Mouse (Mus musculus) hindbrain, embryonic 13.5 days (tissue): ENCODE results near the gene St8sia4. TPM values are rescaled to one million over a fixed set of nuclear protein-coding genes. Genes with fewer than 3 reads are reported as not detected.
A peak's percentile ranks its signal among the peaks of the same experiment; 100 is the strongest.
"Not testable (repeated sequence)": the region's sequence is repeated elsewhere in the genome, so short reads cannot be mapped to it uniquely, and the experiment has no call there.

Experiments used
- ATAC-seq: fragments of 200-750 bp; cut with Nextera tagmentation; 2 replicates; pipeline ENCODE4 v1.8.0; 2017; ENCODE audit warnings: moderate TSS enrichment; ENCODE audit not compliant: low FRiP score
- H3K27ac ChIP-seq: fragments of 300-500 bp; sonication (generic); 2 replicates; pipeline ENCODE4 v1.5.1; 2015; ENCODE audit warnings: inconsistent platforms, mild to moderate bottlenecking, moderate library complexity
- H3K27me3 ChIP-seq: fragments of 300-500 bp; sonication (generic); 2 replicates; pipeline ENCODE4 v1.6.1; 2015; ENCODE audit warnings: mild to moderate bottlenecking, inconsistent platforms
- H3K36me3 ChIP-seq: fragments of 300-500 bp; sonication (generic); 2 replicates; pipeline ENCODE4 v1.6.1; 2015; ENCODE audit warnings: mild to moderate bottlenecking, inconsistent platforms
- H3K4me1 ChIP-seq: fragments of 300-500 bp; sonication (generic); replicated peaks from 2 replicates; pipeline ENCODE4 v1.6.1; 2015; ENCODE audit warnings: inconsistent platforms
- H3K4me2 ChIP-seq: fragments of 300-500 bp; sonication (generic); 2 replicates; pipeline ENCODE4 v1.6.1; 2015; ENCODE audit warnings: inconsistent platforms, mild to moderate bottlenecking, moderate library complexity
- H3K4me3 ChIP-seq: fragments of 300-500 bp; sonication (generic); 2 replicates; pipeline ENCODE4 v1.5.1; 2015; ENCODE audit warnings: mild to moderate bottlenecking, inconsistent platforms
- H3K9ac ChIP-seq: fragments of 300-500 bp; sonication (generic); 2 replicates; pipeline ENCODE4 v1.6.1; 2015; ENCODE audit warnings: mild to moderate bottlenecking, inconsistent platforms
- H3K9me3 ChIP-seq: fragments of 300-500 bp; sonication (generic); 2 replicates; pipeline ENCODE4 v1.6.1; 2016; ENCODE audit warnings: inconsistent platforms
- WGBS: fragments of 180-500 bp; shearing (Covaris S2); methylation state at CpG from one replicate; pipeline ENCODE4 v1.1.7; 2015; 5-methylcytosine and 5-hydroxymethylcytosine counted together
- polyA plus RNA-seq: library from polyadenylated mRNA; unstranded; fragments of >200 nt; fragmentation: Nextera tagmentation; extraction: Ambion mirVana; gene quantifications from 2 replicates; pipeline ENCODE4 v1.2.1, GENCODE M21; 2015

Gene St8sia4
- polyA plus RNA-seq, 1 experiment from 2014 or later: 35.8 TPM

DNA sequence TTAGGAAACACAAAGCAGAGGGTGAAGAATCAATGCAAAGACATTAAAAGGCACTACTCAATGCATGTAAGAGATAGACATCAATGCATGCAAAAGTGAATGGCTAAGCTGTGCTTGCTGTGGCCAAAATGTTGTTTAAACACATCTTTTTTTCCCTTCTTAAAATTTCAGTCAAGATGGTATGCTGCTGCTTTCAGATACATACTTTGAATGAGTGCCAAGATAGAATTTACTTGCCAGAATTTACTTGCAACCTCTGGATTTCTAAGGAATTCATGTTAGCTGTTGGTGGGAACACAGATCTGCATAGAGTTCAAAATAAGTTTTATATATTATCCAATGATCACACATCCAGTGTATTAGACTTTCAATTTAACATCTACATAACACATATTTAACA, 77.9 kb downstream of the St8sia4 start:
- H3K27ac ChIP-seq: no peak overlapping the region
- no peak overlapping the region for H3K9ac ChIP-seq
- H3K36me3 ChIP-seq: peaks cover 8% of the 10 kb centered on the region; the same call in 1 of the 2 replicates
- H3K4me1 ChIP-seq: no peaks in the 10 kb centered on the region
- no peak for ATAC-seq
- no peak overlapping the region for H3K4me3 ChIP-seq
- H3K4me2 ChIP-seq: no peak overlapping the region
- H3K9me3 ChIP-seq: no peaks in the 10 kb centered on the region
- H3K27me3 ChIP-seq: no peaks in the 10 kb centered on the region

DNA sequence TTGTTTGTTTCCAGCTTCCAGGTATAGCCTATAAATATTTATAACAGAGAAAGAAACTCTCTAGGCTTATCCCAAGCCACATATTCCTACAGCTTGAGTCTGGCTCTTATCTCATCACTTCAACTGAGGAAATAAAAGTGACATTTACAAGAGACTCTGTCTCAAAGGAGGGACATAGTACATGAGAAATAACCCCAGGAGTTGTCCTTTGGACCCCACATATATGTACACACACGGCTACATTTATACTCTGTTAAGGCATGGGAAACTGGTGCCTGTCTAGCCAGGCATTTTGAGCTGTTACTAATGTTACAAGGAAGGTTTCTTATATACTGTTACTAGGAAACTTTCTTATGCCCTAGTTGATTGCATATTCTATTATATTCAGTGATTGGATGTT, 84.1 kb downstream of the St8sia4 start:
- no peaks in the 10 kb centered on the region for H3K36me3 ChIP-seq
- no peak for ATAC-seq
- H3K27me3 ChIP-seq: no peaks in the 10 kb centered on the region
- H3K4me1 ChIP-seq: no peaks in the 10 kb centered on the region
- no peak overlapping the region for H3K9ac ChIP-seq
- H3K4me2 ChIP-seq: no peak overlapping the region
- 92% methylated on average over 1 of the region's 1 CpGs for WGBS
- H3K4me3 ChIP-seq: no peak overlapping the region
- H3K27ac ChIP-seq: no peak overlapping the region
- H3K9me3 ChIP-seq: no peaks in the 10 kb centered on the region

DNA sequence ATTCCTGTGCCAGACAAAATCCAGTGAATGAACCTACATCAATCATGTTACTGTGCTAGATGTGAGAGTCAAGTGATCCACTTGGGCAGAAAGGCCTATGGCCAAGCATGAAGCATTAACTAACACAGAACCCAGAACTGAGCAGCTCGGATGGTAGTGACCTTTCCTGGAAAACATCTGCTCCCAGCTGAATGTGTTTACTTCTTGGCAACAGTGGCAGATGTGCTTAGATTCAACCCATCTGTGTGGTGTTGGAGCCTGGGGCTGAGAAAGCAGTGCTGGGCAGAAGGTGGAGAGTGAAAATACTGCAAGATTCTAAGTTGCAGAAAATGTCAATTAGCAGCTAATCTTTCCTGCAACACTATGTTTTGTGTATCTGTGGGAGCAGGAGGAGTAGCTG, 85.1 kb downstream of the St8sia4 start:
- no peaks in the 10 kb centered on the region for H3K36me3 ChIP-seq
- ATAC-seq: peak; percentile 52; the same call in 1 of the 2 replicates
- no peaks in the 10 kb centered on the region for H3K27me3 ChIP-seq
- no peak overlapping the region for H3K4me3 ChIP-seq
- no peak overlapping the region for H3K4me2 ChIP-seq
- H3K4me1 ChIP-seq: no peaks in the 10 kb centered on the region
- H3K27ac ChIP-seq: no peak overlapping the region
- WGBS: 36% methylated on average over 1 of the region's 1 CpGs
- no peak overlapping the region for H3K9ac ChIP-seq
- no peaks in the 10 kb centered on the region for H3K9me3 ChIP-seq

DNA sequence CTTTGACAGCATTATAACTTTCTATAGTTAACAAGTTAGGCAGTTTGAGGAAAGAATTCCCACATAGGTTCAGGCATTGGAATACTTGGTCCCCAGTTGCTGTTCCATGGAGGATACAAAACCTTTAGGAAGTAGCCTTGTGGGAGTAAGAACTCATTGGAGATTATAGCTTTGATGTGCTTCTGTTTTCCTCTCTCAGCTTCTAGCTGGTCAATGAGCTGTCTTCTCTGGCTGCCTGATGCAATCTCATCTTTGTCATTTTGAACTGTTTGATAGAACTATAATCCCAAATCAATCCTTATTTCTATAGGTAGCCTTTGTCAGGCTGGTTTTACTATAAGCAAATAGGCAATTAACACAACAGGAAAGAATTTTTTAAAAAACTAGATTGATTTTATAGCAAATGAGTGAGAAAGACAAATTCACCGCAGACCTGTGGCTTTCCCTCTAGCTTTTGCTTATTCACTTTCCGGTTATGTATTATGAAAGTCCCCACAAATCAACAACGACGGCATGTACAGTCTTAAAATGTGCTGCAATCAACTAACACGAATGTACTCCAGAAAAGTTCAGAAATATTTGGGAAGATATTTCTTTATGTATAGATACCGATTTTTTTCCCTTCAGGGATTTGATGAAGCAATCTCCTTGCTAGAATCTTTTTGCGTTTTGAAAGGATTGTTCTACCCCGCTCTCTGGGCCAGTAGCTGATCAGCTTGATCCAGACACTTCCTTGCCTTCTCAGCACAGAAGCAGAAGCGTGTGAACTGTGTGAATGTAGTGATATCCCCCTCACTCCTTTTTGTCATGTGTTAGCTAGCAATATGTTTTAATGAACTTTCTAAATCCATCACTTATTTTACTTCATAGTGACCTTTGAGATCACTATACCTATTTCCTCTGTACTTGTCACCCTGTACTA, 94.5 kb downstream of the St8sia4 start:
- 92% methylated on average over 9 of the region's 9 CpGs for WGBS
- Histone ChIP-seq H3K27ac (no peak overlapping the region), H3K4me1 (no peaks in the 10 kb centered on the region), H3K9me3 (no peaks in the 10 kb centered on the region), H3K27me3 (no peaks in the 10 kb centered on the region), H3K9ac (no peak overlapping the region), H3K4me3 (no peak overlapping the region), H3K4me2 (no peak overlapping the region), H3K36me3 (no peaks in the 10 kb centered on the region)
- ATAC-seq: no peak

DNA sequence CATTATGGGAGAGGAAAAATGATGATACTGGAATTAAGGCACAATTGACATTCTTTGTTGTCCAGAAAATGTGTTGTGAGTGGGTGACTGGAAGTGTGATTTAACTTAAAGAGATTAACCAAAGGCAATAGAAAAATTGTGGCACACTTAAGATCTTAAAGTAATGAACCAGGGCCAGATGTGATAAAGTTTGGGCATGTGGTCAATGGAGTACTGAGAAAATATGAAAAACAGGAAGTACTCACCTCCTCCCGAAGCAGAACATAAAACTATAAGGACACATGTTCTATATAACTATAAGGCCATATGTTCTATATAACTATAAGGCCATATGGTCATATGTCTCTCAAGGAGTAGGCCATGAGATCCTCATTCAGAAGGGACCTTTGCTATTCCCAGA, 96.3 kb downstream of the St8sia4 start:
- Histone ChIP-seq H3K4me3 (no peak overlapping the region), H3K27ac (no peak overlapping the region), H3K36me3 (no peaks in the 10 kb centered on the region), H3K4me2 (no peak overlapping the region), H3K4me1 (no peaks in the 10 kb centered on the region), H3K27me3 (no peaks in the 10 kb centered on the region), H3K9me3 (no peaks in the 10 kb centered on the region), H3K9ac (no peak overlapping the region)
- ATAC-seq: no peak
- WGBS: 90% methylated on average over 1 of the region's 1 CpGs

DNA sequence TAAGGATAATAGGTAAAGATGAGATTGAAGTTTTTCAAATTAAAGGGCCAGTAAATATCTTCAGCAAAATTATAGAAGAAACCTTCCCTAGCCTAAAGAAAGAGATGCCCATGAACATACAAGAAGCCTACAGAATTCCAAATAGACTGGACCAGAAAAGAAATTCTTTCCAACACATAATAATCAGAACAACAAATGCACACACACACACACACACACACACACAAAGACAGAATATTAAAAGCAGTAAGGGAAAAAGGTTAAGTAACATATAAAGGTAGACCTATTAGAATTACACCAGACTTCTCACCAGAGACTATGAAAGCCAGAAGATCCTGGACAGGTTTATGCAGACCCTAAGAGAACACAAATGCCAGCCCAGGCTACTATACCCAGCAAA, 112.8 kb downstream of the St8sia4 start:
- not testable (repeated sequence) for H3K27me3 ChIP-seq, H3K27ac ChIP-seq, H3K4me2 ChIP-seq, H3K9ac ChIP-seq, H3K9me3 ChIP-seq, ATAC-seq, H3K4me3 ChIP-seq, H3K36me3 ChIP-seq, H3K4me1 ChIP-seq

DNA sequence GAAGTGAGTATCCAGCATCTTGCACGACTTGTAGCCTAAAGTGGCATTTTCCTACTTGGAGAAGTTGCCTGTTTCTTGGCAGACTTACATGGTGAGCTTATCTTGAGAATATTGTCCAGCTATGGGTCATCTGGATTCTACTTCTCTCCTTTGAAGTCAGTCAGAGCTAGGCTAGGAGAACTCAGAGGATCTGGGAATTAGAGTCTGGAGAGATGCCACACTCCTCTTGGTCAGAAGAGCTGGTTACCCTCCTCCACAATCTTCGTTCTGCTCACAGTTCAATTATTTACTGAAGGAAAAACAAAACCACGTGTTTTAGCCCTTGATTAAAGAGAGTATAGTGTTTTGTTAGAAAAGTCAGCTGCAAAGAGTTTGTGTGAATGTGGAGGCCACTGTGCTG, 125.9 kb downstream of the St8sia4 start:
- H3K4me2 ChIP-seq: no peak overlapping the region
- H3K27me3 ChIP-seq: no peaks in the 10 kb centered on the region
- no peak overlapping the region for H3K9ac ChIP-seq
- H3K27ac ChIP-seq: no peak overlapping the region
- 63% methylated on average over 3 of the region's 3 CpGs for WGBS
- H3K36me3 ChIP-seq: no peaks in the 10 kb centered on the region
- H3K4me1 ChIP-seq: no peaks in the 10 kb centered on the region
- no peak for ATAC-seq
- no peaks in the 10 kb centered on the region for H3K9me3 ChIP-seq
- H3K4me3 ChIP-seq: no peak overlapping the region
